Mouse (Mus musculus) CH12.LX (cell line): ENCODE measurements around the gene Tmem259.

Experiments
- CHD2 ChIP-seq: IDR thresholded peaks from 2 replicates; pipeline ENCODE4 v1.6.1; 2011; ENCODE audit warnings: low read length, improper control_type of control experiment
- CTCF ChIP-seq, 2 experiments: IDR thresholded peaks in 1 of 2; conservative IDR thresholded peaks in 1 of 2; 2 replicates each; pipeline ENCODE4 v1.5.1; 2011 to 2012; ENCODE audit warnings: low read depth in 2 of 2, low read length in 2 of 2, improper control_type of control experiment in 1 of 2, inconsistent platforms in 1 of 2, mild to moderate bottlenecking in 1 of 2, moderate library complexity in 1 of 2
- ETS1 ChIP-seq: conservative IDR thresholded peaks from 2 replicates; pipeline ENCODE4 v1.6.1; 2012; ENCODE audit warnings: low read depth, mild to moderate bottlenecking, inconsistent platforms, low read length, improper control_type of control experiment, moderate library complexity
- MAX ChIP-seq: IDR thresholded peaks from 2 replicates; pipeline ENCODE4 v1.6.1; 2011; ENCODE audit warnings: low read length, improper control_type of control experiment
- MYC ChIP-seq: IDR thresholded peaks from 2 replicates; pipeline ENCODE4 v1.6.1; 2011; ENCODE audit warnings: low read depth, mild to moderate bottlenecking, improper control_type of control experiment, low read length
- POLR2A ChIP-seq: IDR thresholded peaks from 2 replicates; pipeline ENCODE4 v1.6.1; 2011; ENCODE audit warnings: low read depth, mild to moderate bottlenecking, improper control_type of control experiment, low read length
- RCOR1 ChIP-seq: conservative IDR thresholded peaks from 2 replicates; pipeline ENCODE4 v1.6.1; 2012; ENCODE audit warnings: low read depth, mild to moderate bottlenecking, inconsistent platforms, low read length, improper control_type of control experiment

DNA sequence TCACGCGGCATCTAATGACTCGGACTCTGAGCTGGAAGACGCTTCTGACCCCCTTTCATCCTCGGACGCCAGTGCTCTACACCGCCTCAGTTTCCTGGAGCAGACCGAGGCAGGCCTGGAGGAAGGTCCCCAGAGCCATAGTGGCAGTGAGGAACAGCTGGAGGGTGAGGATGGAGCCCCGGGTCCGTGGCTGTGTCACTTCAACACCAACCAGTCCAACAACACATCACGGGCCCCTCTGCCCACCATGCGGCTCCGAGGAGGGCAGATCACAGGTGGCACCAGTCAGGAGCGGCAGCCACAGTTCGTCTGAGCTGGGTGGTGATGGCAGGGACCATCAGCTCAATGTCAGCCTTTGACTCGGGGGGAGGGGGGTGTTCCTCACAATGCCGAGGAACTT lies 46.6 kb upstream of the Tmem259 start:
- TF ChIP-seq POLR2A (no peak), ETS1 (no peak), CTCF (conservative IDR thresholded peaks at IDR 0.05 in 1 of 2, IDR thresholded peaks at IDR 0.05 in 1 of 2; ENCODE audit: low read depth in 2 of 2, low read length in 2 of 2) (no peak), MAX (no peak), MYC (no peak), RCOR1 (no peak), CHD2 (no peak)
